Mouse (Mus musculus): ENCODE data around the gene Krt79.

Krt79 gene

DNA sequence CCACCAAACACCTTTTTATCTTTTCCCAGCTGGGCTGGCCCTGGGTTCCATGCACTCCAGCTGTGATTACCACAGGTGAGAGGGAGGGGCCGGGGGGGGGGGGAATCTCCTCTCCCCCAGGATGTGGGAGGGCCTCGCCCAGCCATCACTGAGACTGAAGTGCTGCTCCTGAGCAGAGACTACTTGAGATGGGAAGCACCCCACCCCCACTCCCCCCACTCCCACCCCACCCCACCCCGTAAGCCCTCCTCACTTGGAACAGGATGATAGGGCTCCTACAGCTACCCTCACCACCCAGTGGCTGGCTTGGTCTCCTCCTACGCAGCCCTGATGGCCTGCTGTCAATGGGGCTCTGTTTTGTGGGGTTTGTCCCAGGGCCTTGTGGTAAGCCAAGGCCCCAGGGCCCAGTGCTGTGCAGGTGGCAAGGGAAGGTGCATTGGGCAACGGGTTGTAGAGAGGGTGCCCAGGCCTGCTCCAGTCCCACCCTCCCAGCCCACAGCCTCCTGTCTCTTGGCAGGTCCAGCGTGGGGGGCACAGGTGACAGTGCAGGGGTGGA is at the start of gene Krt79:
TSS of gene Krt79 (minus strand) at position 51 of the 556 bp plus-strand sequence.
- no peak for DNase-seq (ENCODE audit: low spot score in 2 of 2)

GRCm38 (mm10) chr15:101988714-101989113 is 48.6 kb upstream of the Krt79 start:
- DNase-seq (ENCODE audit: low spot score in 2 of 2) = no peak

DNA sequence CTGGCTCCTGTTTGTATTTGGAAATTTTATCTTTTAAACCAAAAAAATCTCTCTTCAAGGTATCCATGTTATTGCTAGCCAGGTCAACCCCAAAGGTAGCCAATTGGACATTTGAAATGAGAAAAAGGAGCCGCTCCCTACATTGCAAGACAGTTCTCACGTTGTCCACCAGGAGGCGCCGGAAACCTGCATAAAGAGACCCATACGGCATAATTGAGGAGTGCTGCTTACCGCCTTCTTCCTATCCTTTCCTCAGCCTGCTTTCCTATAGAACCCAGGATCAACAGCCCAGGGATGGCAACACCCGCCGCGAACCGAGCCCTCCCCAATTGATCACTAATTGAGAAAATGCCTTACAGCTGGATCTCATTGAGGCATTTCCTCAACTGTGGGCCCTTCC is 48.0 kb upstream of the Krt79 start:
- DNase-seq (ENCODE audit: low spot score in 2 of 2) = peak; percentile 79 to 91

DNA sequence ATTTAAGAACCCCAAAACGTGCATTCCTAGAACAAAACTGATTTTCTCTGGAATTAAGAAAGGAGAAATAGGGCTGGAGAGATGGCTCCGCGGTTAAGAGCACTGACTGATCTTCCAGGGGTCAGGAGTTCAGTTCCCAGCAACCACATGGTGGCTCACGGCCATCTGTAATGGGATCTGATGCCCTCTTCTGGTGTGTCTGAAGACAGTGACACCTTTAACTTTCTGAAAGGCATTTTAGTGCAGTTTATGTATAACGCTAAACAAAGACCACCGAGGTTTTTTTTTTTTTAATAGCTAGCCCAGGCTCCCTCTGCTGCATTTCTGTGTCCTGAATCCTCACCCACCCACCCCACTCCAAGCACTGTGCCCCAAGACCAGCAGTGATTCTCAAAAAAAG is 44.6 kb upstream of the Krt79 start:
- no peak for DNase-seq (ENCODE audit: low spot score in 2 of 2)

GRCm38 (mm10) chr15:101983949-101984601 is 44.0 kb upstream of the Krt79 start:
- peak; percentile 85 to 94 for DNase-seq (ENCODE audit: low spot score in 2 of 2)

GRCm38 (mm10) chr15:101983315-101983948 is 43.3 kb upstream of the Krt79 start:
- no peak for DNase-seq (ENCODE audit: low spot score in 2 of 2)

GRCm38 (mm10) chr15:101980849-101981248 is 40.7 kb upstream of the Krt79 start:
- DNase-seq (ENCODE audit: low spot score in 2 of 2) = no peak

- DNase-seq (ENCODE audit: low spot score in 2 of 2) = peak; percentile 90 to 94
Observed at GRCm38 (mm10) chr15:101977043-101977726, 37.1 kb upstream of the Krt79 start.

- no peak for DNase-seq (ENCODE audit: low spot score in 2 of 2)
Observed at GRCm38 (mm10) chr15:101976641-101977040, 36.5 kb upstream of the Krt79 start.

DNA sequence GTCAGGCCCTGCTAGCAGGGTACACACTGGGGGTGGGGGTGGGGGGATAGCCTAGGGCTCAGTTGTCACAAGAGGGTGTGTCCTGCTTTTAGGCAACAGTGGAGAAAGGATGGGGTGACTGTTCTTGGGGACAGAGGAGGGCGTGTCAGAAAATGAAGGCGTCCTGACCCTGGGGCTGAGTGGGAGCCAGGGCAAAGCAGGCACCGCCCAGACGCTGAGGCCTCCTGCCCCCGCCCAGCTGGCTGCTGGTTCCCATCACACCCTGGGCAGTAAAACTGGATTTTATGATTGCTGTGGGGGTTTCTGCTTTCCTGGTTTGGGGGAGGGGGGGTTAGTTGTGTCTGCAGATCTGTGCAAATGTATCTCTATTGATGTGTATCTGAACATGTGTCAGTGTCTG is 35.9 kb upstream of the Krt79 start:
- DNase-seq (ENCODE audit: low spot score in 2 of 2) = peak; percentile 71 to 72

DNA sequence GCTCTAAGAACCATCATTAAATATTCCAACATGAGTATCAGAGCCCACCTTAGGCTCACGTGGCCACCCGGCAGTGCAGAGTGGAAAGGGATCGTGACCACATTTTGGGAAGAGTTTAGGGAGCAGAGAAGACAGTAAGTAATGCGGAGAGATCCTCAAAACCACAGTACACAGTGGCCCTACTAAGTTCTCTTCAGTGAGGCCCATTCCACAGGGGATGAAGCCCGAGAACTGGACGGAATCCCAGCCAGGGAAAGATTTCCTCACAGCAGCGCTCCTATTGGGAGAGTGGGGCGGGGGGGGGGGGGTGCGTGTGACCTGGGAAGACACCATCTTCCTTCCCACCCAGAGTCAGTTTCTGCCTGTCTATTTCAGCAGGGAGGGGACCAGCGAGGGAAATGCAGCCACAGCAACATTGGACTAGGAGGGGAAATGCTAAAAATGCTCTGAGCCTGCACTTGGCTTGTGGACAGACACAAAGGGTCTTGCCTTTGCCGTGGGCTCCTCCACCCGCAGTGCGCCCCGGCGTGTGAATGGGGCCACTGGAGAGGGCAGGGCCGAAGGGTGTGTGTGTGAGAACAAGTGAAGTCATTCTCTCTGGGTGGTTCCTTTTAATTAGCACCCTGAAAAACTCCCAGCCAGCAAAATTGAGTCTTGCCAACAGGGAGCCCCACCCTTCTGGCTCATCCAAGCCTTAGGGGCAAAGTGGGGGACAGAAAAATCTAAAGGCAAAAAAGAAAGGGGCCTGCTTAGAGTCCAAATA is 34.1 kb upstream of the Krt79 start:
- DNase-seq (ENCODE audit: low spot score in 2 of 2) = no peak

DNA sequence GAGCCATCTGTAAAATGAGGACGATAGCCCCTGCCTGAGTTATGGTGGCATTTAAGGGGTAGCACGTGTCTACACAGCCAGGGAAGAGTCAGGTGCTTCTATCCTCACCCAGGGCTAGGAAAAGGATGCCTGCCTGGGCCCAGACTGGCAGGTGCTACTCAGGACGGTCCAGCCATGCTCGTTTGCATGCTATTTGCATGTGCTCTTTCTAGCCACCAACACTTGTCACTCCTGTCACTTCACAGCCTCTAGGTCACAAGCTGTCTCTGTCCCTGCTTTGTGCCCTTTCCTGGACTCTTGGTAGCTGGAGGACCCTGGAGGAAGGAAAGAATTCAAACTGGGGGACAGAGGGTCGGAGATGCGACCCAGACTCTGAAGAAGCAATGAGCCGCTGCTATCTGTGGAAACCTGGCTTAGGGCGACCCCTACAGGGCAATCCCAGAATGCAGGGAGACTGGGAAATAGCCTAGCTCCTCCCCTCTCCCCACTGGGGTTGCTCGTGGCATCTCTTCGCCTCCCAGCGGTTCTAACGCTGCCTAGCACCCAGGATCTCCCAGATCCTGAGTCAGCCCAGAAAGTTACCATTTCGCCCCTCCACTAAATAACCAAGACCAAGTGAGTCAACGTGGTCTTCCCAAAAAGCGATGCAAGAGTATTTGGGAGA is 33.4 kb upstream of the Krt79 start:
- DNase-seq (ENCODE audit: low spot score in 2 of 2) = peak; percentile 91 to 96

- DNase-seq (ENCODE audit: low spot score in 2 of 2) = no peak
Observed at GRCm38 (mm10) chr15:101970536-101970935, 30.4 kb upstream of the Krt79 start.

- no peak for DNase-seq (ENCODE audit: low spot score in 2 of 2)
Observed at GRCm38 (mm10) chr15:101966808-101967207, 26.7 kb upstream of the Krt79 start.

- no peak for DNase-seq (ENCODE audit: low spot score in 2 of 2)
Observed at GRCm38 (mm10) chr15:101958891-101959290, 18.8 kb upstream of the Krt79 start.

GRCm38 (mm10) chr15:101954187-101954586 is 14.1 kb upstream of the Krt79 start, which contains the start of gene Krt78:
Gene Krt78, minus strand, starts transcription at chr15:101954287.
- DNase-seq (ENCODE audit: low spot score in 2 of 2) = no peak

DNA sequence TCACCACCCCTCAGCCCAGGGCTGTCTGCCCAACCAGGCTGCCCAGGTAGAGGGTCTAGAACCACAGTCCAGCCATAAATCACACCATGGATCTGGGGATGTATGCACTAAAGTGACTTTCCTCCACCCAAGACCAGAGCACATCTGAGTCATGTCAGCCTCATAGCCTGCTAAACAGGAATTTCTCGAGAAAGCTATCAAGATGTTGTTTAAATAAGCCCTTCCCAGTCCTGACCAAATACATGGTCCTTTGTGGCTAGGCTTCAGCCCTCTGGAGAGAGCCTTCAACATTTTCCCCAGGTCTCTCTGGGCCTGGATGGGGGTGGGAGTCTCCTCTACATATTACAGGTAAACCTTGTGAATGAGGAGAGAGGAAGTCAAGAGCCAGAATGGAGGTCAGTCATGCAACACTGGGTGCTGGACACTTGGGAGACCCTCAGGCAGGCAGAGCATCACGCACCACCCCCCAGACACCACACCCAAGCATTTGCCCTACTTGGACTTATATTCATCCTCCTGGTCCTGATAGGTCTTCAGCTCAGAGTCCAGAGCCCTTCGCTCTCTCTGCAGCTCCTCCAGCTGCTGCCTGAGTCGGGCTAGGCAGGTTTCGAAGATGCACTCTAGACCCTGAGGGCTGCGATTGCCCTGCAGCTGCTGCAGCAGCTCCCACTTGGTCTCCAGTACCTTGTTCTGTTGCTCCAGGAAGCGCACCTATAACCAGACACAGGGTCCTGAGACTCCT is 12.8 kb upstream of the Krt79 start:
- no peak for DNase-seq (ENCODE audit: low spot score in 2 of 2)

GRCm38 (mm10) chr15:101945430-101945829 is 5.3 kb upstream of the Krt79 start:
- no peak for DNase-seq (ENCODE audit: low spot score in 2 of 2)

- no peak for DNase-seq (ENCODE audit: low spot score in 2 of 2)
Observed at GRCm38 (mm10) chr15:101941948-101942347, 1.8 kb upstream of the Krt79 start.

DNA sequence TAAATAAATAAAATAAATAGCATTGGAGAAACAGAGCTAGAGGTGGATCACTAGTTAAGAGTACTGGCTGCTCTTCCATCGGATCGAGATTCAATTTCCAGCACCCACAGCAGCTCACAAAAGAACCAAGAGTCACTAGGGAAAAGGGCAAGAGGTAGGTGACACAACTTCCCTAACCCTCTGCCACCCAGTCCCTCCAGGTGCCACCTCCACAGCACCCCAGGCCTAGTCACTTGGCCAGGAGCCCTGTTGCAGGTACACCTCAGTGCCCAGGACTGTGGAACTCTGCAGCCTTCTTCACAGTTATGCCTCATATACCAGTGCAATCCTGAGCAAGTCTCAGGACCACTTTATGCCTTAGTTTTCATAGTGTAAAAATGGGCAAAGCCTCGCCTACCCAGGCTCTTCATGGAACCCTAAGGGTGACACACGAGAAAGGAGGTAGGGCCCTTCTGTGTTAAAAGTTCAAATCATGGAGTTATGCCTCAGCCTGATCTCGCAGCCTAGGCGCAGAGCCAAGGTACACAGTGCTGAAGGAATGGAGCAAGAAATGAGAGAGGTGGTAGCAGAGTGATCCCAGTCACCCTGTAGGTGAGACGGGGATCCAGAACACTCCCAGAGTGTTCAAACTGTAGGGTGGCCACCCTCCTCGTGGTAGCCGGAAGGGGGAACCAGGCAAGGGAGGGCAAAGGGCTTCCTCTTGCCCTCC is 1.4 kb downstream of the Krt79 start:
- DNase-seq (ENCODE audit: low spot score in 2 of 2) = no peak

Data from spleen, postnatal 4 days (tissue).